Mouse (Mus musculus) heart, adult 8-10 months (tissue): ENCODE measurements around the gene Cpsf4l. TPM values are rescaled to one million over a fixed set of nuclear protein-coding genes. Genes with fewer than 3 reads are reported as not detected.
"Not testable (repeated sequence)": the region's sequence is repeated elsewhere in the genome, so short reads cannot be mapped to it uniquely, and the experiment has no call there.

Experiments used
- DNase-seq: peaks from one replicate; pipeline ENCODE4 v3.0.0; 2022; ENCODE audit warnings: low spot score
- total RNA-seq, 4 experiments: library from RNA; stranded (reverse); gene quantifications; 2 replicates each; pipeline ENCODE4 v1.2.4; 2022

The Cpsf4l gene
- total RNA-seq, 4 experiments from 2014 or later: not detected

- no peak for DNase-seq
These were observed 43.2 kb downstream of the Cpsf4l start for GRCm38 (mm10) chr11:113666648-113667047.

DNA sequence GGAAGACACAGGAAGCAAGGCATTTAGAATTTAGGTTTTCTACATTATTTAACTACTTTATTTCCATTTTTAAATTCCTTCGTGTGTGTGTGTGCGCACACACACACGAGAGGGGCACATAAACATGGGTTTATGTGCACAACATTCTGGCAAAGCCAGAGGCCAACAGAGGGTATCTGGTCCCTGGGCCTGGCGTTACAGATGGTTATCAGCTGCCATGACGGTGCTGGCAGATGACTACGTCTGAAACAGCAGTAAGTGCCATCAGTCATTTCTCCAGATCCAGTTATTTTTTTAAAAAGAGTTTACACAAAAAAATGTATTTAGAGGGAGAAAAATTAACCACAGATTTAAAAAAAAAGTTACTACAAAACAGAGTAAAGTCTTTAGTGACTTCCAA, 43.6 kb downstream of the Cpsf4l start:
- DNase-seq: no peak

DNA sequence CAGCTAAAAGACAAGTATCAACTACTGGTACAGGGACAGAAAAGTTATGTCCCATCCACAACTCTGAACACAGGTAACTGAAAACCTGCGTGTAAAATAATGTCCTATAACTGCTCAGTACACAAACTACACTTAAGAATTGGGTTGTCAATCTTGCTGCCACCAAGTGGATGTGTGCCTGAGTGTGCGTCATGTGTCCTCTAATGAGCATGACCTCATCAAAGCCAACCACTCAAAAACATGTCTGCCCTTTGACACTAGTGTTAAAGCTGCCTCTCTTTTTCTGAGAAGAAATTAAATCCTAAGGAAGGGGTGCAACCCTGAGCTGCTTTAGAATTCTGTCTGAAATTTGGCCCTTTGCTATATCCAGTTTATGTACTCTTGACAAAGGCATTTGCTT, 45.5 kb downstream of the Cpsf4l start:
- DNase-seq: no peak

DNA sequence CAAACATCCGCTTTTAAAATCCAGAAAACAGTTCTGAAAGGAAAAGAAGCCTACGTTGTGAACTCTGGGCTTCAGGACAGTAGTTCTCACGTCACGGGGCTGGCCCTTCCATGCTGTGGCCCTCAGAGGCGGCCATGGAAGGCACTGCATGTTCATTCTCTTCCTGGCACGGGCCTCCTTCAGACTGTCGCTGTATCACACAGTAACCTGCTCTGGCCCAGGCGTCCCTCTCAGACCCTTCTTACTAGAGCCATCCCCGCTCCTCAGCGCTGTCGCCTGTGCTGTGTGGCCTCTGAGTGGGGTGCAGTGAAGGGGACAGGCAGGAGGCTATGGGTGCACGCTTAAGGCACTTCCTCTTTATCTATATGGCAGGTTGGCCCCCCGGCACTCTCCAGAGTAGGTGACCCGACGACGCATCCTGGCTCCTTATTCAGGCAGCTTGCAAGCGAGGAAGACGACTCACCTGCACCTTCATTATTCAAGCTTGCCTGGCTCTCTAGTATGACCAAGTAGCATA, 47.9 kb downstream of the Cpsf4l start:
- no peak for DNase-seq

DNA sequence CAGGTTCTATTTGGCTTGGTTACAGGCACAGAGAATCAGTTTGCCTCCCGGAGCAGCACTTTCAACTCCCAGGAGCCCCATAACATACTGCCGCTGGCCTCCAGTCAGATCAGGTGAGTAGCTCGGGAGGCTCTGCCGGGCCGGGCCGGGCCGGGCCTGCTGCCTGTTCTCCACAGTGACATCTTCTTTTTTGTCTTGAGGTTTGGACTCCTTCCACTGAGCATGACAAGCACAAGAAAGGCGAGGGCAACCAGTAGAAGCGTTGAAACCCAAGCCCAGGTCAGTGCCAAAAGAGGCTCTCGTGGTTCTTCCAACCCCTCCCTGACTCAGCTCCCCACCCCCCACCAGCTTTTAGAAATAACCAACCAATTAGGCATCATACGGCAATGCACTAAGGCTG, 48.9 kb downstream of the Cpsf4l start:
- DNase-seq: no peak

DNA sequence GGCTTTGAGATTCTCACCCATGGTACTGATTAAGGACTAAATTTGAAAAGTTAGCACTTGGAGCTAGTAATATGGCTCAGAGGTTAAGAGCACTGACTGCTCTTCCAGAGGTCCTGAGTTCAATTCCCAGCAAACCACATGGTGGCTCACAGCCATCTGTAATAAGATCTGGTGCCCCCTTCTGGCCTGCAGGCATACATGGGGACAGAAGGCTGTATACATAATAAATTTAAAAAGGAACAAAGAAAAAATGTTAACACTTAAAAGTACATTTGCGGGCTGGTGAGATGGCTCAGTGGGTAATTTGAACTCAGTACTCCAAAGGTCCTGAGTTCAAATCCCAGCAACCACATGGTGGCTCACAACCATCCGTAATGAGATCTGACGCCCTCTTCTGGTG, 49.6 kb downstream of the Cpsf4l start:
- DNase-seq: not testable (repeated sequence)

DNA sequence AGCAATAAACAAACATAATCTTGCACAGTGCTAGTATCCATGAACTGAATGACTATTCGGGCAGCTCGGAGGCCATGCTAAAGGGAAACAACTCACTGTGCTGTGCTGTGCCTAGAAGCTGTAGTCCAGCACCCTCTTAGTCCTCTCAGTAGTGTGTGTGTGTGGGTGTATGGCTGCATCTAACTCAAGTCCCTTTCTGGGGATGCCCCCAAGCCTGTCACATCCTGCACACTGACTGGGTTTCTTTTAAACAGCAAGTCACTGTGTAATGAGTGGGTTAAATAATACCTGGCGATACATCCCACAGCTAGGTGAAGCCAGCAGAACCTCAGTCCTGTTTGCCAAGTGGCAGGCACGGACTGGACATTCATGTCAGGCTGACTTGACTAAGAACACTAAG, 51.1 kb downstream of the Cpsf4l start:
- DNase-seq: no peak

DNA sequence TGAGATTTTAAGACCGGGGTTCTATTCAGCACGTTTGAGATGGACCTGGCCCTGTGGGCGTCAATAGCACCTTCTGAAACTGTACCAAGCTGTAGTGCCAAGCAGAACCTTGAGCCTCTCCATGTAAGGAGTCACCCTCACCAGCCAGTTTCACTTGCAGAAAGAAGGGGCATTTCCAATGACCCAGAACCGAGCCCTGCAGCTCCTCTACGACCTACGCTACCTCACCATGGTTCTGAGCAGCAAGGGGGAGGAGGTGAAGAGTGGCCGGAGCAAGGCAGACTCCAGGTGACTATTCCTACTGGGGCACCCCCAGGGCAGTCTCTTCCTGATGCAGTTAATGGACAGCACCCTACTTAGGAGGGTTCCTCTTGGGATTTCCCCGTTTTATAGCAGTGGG, 51.5 kb downstream of the Cpsf4l start:
- no peak for DNase-seq

DNA sequence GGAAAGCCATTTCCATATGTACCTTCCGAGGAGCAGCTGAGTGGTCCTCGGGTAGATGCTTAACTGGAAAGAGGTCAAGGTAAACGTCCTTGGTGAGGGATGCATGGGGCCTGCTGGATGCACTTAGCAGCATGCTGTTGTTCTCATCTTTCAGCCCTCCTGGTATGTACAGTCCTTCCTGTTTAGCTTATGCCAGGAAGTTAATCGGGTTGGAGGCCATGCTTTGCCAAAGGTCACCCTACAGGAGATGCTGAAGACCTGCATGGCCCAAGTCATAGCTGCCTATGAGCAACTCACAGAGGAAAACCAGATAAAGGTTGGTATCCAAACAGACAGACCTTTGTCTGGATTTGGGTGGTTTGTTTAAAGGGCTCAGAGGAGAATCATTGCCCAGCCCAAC, 52.6 kb downstream of the Cpsf4l start:
- DNase-seq: no peak

- DNase-seq: no peak
These were observed 53.3 kb downstream of the Cpsf4l start for GRCm38 (mm10) chr11:113656511-113656932.

DNA sequence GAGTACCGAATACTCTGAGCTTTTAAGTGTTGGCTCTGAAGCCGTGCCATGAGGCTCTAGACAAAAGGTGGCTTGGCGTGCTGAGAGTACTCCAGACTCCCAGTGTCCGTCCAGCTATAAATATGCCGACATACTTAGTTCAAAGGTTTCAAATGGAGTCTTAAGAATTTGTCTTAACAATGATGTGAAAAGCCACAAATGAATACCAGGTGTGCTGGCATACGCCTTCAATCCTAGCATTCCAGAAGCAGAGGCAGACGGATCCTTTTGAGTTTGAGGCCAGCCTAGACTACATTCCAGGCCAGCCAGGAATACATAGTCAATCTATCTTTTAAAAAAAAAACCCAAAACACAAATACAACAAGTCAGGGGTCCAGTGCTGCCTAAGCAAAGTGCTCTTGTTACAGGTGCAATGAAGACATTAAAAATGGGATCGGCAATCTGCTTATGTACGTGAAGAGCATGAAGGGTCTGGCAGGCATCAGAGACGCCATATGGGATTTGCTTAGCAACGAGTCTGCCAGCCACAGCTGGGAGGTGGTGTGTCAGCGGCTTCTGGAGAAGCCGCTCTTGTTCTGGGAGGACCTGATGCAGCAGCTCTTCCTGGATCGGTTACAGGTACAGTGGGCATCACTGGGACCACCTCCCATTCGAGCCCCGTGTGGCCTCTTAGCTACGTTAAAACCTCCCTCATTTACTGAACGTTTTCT, 55.1 kb downstream of the Cpsf4l start:
- DNase-seq: no peak

DNA sequence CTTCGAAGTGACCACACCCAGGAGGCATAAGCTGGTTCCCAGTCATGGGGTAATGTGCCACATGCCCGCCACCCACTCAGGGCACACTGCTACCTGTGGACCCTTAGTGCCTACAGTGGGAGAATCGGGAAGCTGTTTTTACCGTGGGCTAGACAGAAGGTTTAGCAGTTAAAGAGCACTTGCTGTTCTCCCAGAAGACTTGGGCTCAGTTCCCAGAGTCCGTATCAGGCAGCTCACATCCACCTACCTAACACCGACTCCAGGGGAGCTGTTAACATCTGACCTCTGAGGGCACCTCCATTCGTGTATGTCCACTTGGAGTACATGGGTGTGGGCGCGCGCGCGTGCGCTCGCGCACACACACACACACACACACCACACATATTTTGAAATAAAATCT, 55.7 kb downstream of the Cpsf4l start:
- DNase-seq: no peak

DNA sequence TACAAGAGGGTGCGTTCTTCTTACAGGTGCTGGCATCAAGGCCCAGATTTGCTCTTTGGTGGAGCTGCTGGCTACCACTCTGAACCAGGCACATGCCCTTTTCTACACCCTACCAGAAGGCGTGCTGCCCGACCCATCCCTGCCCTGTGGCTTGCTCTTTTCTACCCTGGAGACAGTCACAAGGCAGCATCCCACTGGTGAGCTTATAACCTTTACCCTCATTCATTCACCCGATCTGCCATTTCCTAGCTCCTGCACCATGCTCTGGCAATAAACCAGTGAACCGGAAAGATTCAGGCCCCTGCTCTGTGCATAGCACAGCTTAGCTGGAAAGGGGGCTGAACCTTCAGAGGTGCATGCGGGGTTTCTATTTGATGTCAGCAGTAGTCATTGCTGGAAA, 57.3 kb downstream of the Cpsf4l start:
- no peak for DNase-seq

DNA sequence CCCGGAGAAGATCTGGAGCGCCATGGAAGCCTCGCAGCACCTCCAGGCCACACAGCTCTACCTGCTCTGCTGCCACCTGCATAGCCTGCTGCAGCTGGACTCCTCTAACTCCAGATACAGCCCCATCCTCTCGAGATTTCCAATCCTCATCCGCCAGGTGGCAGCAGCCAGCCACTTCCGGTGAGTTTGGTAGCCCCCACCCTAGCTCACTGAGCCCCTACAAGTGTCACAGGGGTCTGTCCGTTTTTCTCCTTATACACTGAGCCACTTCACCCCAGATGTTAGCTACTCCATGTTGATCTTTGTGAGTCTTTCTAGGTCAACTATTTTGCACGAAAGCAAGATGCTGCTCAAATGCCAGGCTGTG, 57.9 kb downstream of the Cpsf4l start:
- no peak for DNase-seq

- no peak for DNase-seq
These were observed 58.5 kb downstream of the Cpsf4l start for GRCm38 (mm10) chr11:113651206-113651906.

GRCm38 (mm10) chr11:113649353-113650210, 60.2 kb downstream of the Cpsf4l start, which contains the start of gene Slc39a11:
TSS of gene Slc39a11 (minus strand) at chr11:113650079.
- peak; percentile 39 for DNase-seq

- peak; percentile 36 for DNase-seq
These were observed 61.0 kb downstream of the Cpsf4l start, which contains the start of gene Cog1 for GRCm38 (mm10) chr11:113648690-113649352. TSS of gene Cog1 (plus strand) at chr11:113649169.
